Mouse (Mus musculus): ENCODE measurements around the gene Zmym3.

The Zmym3 gene

GRCm38 (mm10) chrX:101372946-101373345, 47.7 kb downstream of the Zmym3 start:
- DNase-seq, result no peak

DNA sequence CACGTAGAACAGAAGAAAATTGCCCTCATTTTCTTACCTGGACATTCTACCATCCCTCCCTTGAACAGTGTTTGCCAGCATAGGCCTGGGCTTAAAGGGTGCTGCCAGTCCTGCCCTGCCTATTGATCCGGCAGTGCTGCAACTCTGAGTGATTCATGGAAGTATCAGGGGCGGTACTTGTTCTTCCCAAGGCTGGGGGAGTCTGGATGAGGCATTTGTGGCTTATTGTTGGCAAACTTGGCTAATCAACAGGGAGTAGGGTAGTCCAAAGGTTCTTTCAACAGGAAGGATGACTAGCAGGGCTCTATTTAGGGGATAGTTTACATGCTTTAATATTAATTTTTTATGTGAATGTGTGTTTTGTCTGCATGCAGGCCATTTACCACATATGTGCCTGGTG, 50.1 kb downstream of the Zmym3 start:
- DNase-seq, result no peak

GRCm38 (mm10) chrX:101369001-101369400, 51.6 kb downstream of the Zmym3 start:
- no peak for DNase-seq

DNA sequence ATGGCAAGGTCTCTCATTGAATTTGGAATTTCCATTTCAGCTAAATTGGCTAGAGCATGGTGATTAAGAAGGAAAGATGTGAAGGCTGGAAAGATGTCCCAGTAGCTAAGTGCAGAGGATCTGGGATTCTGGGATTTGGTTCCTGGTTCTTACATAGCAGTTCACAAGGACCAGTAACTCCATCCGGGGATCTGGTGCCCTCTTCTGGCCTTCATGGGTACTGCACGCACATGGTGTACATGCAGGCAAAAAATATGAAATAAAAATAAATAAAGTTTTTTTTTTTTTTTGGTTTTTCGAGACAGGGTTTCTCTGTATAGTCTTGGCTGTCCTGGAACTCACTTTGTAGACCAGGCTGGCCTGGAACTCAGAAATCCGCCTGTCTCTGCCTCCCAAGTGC, 61.7 kb downstream of the Zmym3 start:
- peak; percentile 5 to 8 for DNase-seq
